Mouse (Mus musculus): Measurements from ENCODE around the gene Itih3. TPM values are rescaled to one million over a fixed set of nuclear protein-coding genes. Genes with fewer than 3 reads are reported as not detected.

Itih3 gene
- polyA plus RNA-seq, 1 experiment from 2014 or later: 5.0 TPM

DNA sequence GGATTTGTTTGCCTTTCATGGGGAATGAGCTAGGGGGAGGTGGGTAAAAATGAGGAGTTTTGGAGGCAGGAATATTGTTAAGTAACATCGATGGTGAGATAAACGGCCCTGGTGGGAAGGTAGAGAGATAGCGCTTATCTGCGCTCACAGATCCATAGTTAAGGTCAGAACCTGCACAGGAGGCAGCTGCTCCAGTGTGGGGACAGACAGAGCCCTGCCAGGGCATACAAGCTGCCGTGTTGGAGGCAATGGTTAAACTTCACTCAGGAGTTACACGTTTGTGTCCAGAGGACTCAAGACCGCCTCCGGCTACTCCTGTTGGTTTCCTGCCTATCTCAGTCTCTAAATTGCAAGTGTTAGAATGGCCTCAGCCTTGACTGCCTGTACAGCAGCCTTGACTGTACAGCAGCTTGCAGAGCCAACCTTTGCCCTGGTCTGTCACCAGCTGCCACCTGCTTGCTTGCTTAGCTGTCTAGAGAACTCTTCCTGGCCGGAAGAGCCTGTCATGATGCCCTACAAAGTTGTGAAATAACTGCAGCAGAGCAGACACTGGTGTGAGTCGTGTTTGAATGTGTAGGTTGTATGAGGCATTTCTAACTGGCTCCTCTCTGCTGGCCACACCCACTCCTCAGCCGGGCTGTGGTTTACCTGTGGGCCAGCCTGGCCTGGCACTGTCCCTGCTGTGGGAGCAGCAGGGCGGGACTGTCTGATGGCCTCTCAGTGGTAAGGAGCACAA lies 48.3 kb downstream of the Itih3 start:
- H3K27ac ChIP-seq: peak overlapping the region; percentile 82
- H3K9me3 ChIP-seq (replicated peaks): no peaks in the 10 kb centered on the region
- ATAC-seq (replicated peaks; ENCODE audit: low FRiP score): peak; percentile 53
- H3K36me3 ChIP-seq: peaks cover 35% of the 10 kb centered on the region
- 70% methylated on average over 12 of the region's 12 CpGs for WGBS
- no peak overlapping the region for H3K4me2 ChIP-seq
- H3K4me1 ChIP-seq: peaks cover 54% of the 10 kb centered on the region
- H3K9ac ChIP-seq: no peak overlapping the region
- H3K27me3 ChIP-seq: no peaks in the 10 kb centered on the region
- H3K4me3 ChIP-seq (replicated peaks): no peak overlapping the region

DNA sequence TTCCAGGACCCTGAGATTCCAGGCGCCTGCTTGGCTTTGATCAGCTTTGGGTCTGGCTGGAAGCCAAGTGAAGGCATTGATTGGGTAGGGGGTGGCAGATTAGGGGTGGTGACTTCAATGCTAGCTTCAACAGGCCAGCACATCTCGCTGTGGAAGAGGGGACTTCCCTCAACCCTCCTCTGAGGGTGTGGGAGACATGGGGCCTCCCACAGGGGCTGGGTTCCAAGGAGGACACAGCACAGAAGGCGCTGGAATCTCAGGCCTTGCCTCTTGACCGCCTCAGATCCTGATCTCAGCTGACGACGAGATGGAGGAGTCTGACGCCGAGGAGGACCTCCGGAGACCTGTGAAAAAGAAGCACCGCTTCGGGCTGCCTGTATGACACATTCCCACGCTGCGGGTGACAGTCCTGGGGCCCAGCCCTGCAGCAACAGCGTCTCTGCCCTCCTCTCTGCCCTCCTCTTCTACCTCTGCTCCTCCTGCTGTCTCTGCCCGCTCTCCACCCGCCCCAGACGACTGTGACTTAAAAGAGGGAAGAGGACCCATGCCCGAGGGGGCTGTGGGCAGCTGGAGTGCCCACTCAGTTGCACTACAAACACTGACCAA lies 49.4 kb downstream of the Itih3 start:
- Histone ChIP-seq H3K4me1 (peaks cover 53% of the 10 kb centered on the region), H3K4me3 (replicated peaks) (no peak overlapping the region), H3K27ac (no peak overlapping the region), H3K9me3 (replicated peaks) (no peaks in the 10 kb centered on the region), H3K4me2 (no peak overlapping the region), H3K9ac (no peak overlapping the region), H3K36me3 (peaks cover 35% of the 10 kb centered on the region), H3K27me3 (no peaks in the 10 kb centered on the region)
- no peak for ATAC-seq (replicated peaks; ENCODE audit: low FRiP score)
- WGBS: 69% methylated on average over 18 of the region's 18 CpGs

DNA sequence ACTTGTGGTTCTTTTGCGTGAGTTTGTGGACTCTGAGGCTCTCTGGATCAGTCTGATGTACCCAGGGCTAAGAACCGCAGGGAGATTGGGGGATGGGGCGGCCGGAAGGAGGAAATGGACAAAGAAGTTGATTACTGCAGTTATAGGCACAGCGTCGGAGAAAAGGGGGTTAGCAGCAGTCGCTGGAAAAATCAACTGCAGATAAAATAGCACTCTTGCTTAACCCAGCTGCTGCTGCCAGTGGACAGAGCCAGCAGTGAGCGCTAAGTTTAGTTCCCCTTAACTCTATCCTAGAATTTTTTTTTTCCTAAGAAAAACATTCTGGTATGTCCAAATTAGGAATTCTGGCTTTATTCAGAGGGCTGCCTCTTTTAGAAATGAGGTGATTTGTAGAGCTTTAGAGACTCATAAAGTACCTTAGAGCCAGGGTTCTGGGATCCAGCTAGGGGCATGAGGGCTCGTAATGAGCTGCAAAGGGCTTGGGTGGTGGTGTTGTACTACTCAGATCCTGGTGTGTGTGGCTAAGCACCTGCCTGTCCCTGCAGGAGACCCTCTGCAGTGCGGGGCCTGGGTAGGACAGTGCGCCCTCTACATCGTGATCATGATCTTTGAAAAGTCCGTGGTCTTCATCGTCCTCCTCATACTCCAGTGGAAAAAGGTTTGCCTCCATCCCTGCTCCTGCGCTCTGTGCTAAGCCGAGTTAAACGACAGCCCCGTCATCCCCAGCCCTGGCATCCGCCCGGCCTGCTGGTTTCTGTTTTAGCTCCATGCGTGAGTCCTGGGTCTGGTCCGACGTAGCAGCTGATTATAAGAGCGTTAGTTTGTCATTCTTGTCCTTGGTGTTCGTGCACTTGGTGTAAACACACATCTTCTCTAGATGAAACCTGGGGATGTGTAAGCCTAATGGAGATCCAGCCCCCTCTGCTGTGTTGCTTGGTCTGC lies 53.1 kb downstream of the Itih3 start:
- Histone ChIP-seq H3K9ac (no peak overlapping the region), H3K4me1 (peaks cover 33% of the 10 kb centered on the region), H3K27me3 (no peaks in the 10 kb centered on the region), H3K9me3 (replicated peaks) (no peaks in the 10 kb centered on the region), H3K4me2 (no peak overlapping the region), H3K4me3 (replicated peaks) (no peak overlapping the region), H3K27ac (peak overlapping the region; percentile 84), H3K36me3 (peaks cover 46% of the 10 kb centered on the region)
- ATAC-seq (replicated peaks; ENCODE audit: low FRiP score): no peak
- WGBS: 75% methylated on average over 25 of the region's 25 CpGs

DNA sequence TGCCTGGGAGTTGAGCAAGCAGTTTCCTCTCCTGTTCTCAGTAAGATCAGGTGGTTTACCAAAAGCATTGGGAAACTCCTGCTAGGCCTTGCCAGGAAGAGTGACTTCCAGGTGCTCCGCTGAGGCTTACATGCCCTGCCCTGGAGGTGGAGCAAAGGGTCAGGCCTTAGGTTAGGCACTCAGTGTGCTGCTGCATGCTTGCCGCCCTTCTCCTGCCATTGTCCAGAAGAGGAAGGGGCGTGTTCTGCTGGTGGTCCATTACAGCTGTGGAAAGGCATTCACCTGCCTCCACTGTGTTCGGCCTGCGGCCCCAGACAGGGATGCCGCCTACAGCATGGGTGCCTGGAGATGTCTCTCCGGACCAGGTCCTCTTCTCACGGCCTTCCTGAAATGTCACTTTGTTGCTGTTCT lies 54.2 kb downstream of the Itih3 start:
- Histone ChIP-seq H3K4me2 (no peak overlapping the region), H3K9ac (no peak overlapping the region), H3K4me3 (replicated peaks) (no peak overlapping the region), H3K27me3 (no peaks in the 10 kb centered on the region), H3K4me1 (peaks cover 25% of the 10 kb centered on the region), H3K36me3 (peaks cover 53% of the 10 kb centered on the region), H3K9me3 (replicated peaks) (no peaks in the 10 kb centered on the region), H3K27ac (peak overlapping the region; percentile 84)
- 78% methylated on average over 8 of the region's 8 CpGs for WGBS
- ATAC-seq (replicated peaks; ENCODE audit: low FRiP score): no peak

DNA sequence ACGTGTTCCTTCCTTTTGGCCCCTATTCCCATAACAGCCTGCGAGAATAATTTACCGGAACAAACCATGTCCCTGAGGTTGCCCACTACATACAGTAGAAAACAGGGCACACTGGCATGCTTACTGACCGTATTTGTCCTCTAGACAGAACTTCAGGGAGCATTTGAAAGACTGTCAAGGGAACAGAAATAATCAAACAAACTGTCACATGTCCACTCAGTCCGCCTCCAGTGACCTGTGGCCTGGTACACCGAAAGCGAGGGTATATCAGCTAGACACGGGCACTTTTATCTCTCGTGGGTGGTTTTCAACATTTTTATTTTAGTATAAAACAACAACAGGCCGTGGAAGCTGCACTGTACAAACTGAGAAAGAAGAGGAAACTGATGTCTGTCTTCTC lies 54.7 kb downstream of the Itih3 start:
- Histone ChIP-seq H3K9me3 (replicated peaks) (no peaks in the 10 kb centered on the region), H3K36me3 (peaks cover 50% of the 10 kb centered on the region), H3K4me2 (no peak overlapping the region), H3K4me3 (replicated peaks) (no peak overlapping the region), H3K9ac (no peak overlapping the region), H3K27ac (no peak overlapping the region), H3K4me1 (peaks cover 19% of the 10 kb centered on the region), H3K27me3 (no peaks in the 10 kb centered on the region)
- WGBS: 85% methylated on average over 10 of the region's 10 CpGs
- ATAC-seq (replicated peaks; ENCODE audit: low FRiP score): no peak

DNA sequence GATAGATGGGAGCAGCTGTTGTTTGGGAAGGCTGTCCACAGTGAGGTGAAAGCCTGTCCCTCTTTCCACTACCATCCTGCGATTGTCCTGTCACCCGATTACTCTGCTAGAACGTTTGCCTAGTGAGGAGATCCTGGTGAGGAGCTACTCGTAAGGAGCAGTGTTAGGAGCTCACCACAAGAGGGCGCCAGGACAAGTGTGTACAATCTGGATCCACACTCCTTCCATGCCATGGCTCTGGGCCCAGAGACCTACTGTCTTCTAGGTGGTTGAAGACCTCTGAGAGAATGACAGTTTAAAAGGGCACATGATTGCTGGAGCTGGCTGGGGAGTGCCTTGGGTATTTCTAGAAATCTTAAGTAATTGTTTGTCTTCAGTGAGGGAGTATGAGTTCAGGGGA lies 56.5 kb downstream of the Itih3 start:
- Histone ChIP-seq H3K4me1 (peaks cover 17% of the 10 kb centered on the region), H3K9me3 (replicated peaks) (no peaks in the 10 kb centered on the region), H3K27ac (no peak overlapping the region), H3K27me3 (no peaks in the 10 kb centered on the region), H3K36me3 (peaks cover 35% of the 10 kb centered on the region), H3K4me3 (replicated peaks) (no peak overlapping the region), H3K4me2 (no peak overlapping the region), H3K9ac (no peak overlapping the region)
- 25% methylated on average over 5 of the region's 5 CpGs for WGBS
- 0 out of 2 replicates have a peak, but pooled peaks have one; percentile 58 for ATAC-seq (replicated peaks; ENCODE audit: low FRiP score)

DNA sequence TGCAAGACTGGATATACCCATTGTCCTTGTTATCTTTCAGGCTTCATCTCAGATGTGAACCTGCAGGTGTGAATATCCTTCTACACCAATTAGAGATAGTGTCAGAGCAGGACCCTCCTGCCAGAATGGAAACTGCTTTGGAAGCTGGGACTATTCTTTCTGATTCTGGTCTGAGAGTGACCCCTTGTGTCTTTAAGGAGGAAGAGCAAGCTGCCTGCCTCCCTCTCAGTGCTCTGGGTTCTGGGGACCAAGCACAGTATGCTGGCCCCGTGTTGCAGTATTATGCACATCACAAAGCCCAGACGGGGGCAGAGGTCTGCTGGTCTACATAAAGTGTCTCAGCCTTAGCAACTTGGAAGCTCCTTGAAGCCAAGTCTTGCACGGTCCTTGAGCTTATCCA lies 58.2 kb downstream of the Itih3 start:
- no peak for ATAC-seq (replicated peaks; ENCODE audit: low FRiP score)
- H3K9ac ChIP-seq: no peak overlapping the region
- no peak overlapping the region for H3K4me2 ChIP-seq
- no peaks in the 10 kb centered on the region for H3K27me3 ChIP-seq
- H3K4me3 ChIP-seq (replicated peaks): no peak overlapping the region
- H3K4me1 ChIP-seq: peaks cover 23% of the 10 kb centered on the region
- no peaks in the 10 kb centered on the region for H3K9me3 ChIP-seq (replicated peaks)
- 65% methylated on average over 3 of the region's 3 CpGs for WGBS
- H3K36me3 ChIP-seq: peaks cover 30% of the 10 kb centered on the region
- H3K27ac ChIP-seq: no peak overlapping the region

DNA sequence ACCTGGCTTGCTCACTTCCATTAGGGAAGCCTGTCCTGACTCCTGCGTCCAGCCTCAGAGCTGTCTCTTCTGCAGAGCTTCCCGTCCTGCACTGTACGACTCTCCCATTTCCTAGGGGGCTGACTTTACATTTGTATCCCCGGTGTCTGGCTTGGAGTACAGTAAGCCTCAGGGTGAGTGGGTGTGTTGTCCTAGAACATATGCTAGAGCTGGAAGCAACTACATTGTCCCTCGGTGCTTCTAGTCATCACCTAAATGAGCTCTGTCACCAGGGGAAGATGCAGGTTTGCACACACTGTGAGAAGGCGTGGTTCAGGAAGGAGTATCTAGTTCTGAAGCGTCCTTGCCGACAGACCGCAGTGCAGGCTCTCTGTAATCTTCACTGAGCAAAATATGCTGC lies 61.2 kb downstream of the Itih3 start:
- H3K27ac ChIP-seq: no peak overlapping the region
- no peaks in the 10 kb centered on the region for H3K27me3 ChIP-seq
- no peaks in the 10 kb centered on the region for H3K9me3 ChIP-seq (replicated peaks)
- no peak overlapping the region for H3K4me3 ChIP-seq (replicated peaks)
- H3K9ac ChIP-seq: no peak overlapping the region
- WGBS: 86% methylated on average over 9 of the region's 9 CpGs
- H3K4me2 ChIP-seq: no peak overlapping the region
- H3K4me1 ChIP-seq: peaks cover 12% of the 10 kb centered on the region; the same call in 1 of the 2 replicates
- H3K36me3 ChIP-seq: peaks cover 26% of the 10 kb centered on the region
- ATAC-seq (replicated peaks; ENCODE audit: low FRiP score): no peak

DNA sequence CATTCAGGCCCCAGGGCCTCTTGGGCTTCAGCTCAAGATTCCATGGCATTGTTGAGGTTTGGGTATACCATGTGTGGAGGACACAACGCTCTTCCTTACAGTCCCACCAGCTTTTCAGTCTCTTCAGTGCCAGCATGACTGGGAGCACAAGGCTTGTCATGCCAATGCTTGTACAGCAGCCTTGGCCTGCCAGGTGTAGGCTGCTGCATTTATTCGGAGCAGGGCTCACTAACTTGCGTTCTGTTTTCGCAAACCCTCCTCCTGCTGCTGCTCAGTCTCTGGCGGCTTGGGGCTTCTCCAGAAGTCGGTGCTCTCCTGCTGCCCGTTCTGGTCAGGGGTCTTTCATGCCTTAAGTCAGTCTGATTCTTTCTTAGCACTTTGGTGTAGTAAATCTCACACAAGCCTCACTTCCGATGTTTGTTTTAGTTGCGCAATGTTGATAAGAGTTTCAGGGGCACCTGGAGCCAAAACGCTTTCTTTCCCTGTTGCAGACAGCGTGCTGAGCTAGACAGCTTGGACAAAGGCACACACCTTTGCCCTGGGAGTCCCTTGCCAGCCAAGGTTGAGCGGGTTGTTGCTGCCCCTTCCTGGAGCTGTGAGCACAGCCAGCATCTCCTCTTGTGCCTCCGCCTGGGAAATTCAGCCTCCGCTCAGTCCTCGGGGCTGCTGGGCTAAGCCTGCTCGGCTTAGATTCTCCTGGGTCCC lies 62.0 kb downstream of the Itih3 start:
- Histone ChIP-seq H3K27ac (no peak overlapping the region), H3K9ac (no peak overlapping the region), H3K4me2 (no peak overlapping the region)

More for the DNA sequence above, 62.0 kb downstream of the Itih3 start:
- WGBS: 50% methylated on average over 16 of the region's 16 CpGs
- ATAC-seq (replicated peaks; ENCODE audit: low FRiP score): no peak
- Histone ChIP-seq H3K27me3 (no peaks in the 10 kb centered on the region), H3K36me3 (peaks cover 22% of the 10 kb centered on the region), H3K9me3 (replicated peaks) (no peaks in the 10 kb centered on the region), H3K4me3 (replicated peaks) (no peak overlapping the region), H3K4me1 (peaks cover 12% of the 10 kb centered on the region; the same call in 1 of the 2 replicates)
